Mouse (Mus musculus) activated CD4-positive, CD25-positive, alpha-beta regulatory T cell (primary cell): Measurements from ENCODE around the gene Olfr1341. TPM values are rescaled to one million over a fixed set of nuclear protein-coding genes. Genes with fewer than 3 reads are reported as not detected.

Experiments used
- polyA plus RNA-seq, 2 experiments: library from polyadenylated mRNA; unstranded; fragments of 100-300 nt; shearing (Covaris generic); gene quantifications; one replicate each; pipeline ENCODE4 v1.2.1; 2017

The Olfr1341 gene
- polyA plus RNA-seq = under 1 TPM in 1 of 2 experiments, not detected in 1; 0.71 TPM

DNA sequence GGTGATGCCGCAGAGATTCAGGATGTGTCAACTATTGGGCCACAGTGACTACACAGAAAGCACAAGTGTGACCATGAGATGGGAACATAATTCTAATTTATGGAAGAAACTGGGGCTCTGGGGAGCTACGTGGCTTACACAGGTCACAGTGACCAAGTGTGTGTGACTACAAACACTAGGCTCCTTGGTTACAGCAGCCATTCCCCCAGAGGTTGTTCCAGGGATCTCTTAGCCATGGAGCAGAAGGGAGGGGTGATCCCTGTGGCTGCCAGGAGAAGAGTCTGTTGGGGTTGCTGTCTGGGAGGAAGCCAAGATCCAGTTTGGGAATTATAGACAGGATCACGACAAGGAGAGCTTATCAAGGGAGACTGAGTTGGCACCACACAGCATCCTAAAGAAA is at the start of gene Olfr1341:
Gene Olfr1341 (plus strand): TSS at position 301 of the 400 bp plus-strand sequence.

GRCm38 (mm10) chr4:118658652-118659051 is 44.7 kb upstream of the Olfr1341 start, which contains the start of gene Olfr62:
Olfr62 (plus strand) TSS chr4:118658952.

GRCm38 (mm10) chr4:118692412-118692973 is 10.8 kb upstream of the Olfr1341 start, which contains the start of gene Olfr1342:
Olfr1342 (minus strand) TSS chr4:118692756.

DNA sequence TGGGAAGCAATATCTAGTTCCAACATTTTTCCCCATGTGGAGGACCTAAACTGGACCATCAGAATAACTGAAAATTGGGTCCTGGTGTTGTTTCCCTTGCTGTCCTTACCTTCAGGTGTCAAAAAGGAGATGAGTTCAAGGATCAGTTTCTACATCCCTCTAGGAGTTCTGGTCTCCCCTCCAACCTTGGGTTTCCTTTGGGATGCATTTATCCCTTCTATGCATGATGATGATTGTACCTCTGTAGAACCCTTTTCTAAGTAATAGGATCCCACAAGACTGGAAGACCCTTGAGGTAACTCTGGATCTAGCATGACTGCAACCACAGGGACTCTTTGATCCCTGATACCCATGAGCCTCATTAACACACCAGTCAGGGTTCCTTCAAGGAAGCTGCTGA is 16.5 kb downstream of the Olfr1341 start, which contains the start of gene Olfr1340:
Gene Olfr1340 (plus strand): TSS at position 301 of the 400 bp plus-strand sequence.

DNA sequence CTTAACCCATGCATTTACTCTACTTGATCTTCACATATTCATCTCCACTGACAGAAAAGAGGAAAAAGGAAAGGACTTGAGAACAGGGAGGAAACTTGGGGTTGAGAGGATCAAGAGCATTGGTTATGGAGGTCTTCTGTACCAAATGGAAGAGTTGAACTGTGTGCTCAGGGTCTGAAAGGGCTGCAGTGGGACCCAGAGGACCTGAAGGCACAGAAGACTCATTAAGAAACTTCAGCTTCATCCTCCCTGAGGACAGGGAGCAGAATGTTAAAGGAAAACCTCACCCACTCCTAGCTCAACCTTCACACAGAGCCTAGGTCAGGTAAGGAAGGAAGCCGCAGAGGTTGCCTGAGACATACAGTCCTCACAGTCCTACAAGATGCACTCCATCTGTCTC is 28.6 kb downstream of the Olfr1341 start, which contains the start of gene Olfr1339:
Gene Olfr1339 (plus strand): TSS at position 301 of the 400 bp plus-strand sequence.

GRCm38 (mm10) chr4:118758637-118759036 is 55.3 kb downstream of the Olfr1341 start, which contains the start of gene Olfr1338:
Olfr1338 (minus strand) TSS chr4:118758737.

Other genes starting within 250 kb of the Olfr1341 start
- gene Mpl, start 246.0 kb upstream of the Olfr1341 start, polyA plus RNA-seq = under 1 TPM; 0.11 to 0.17 TPM
- under 1 TPM in 1 of 2 experiments, not detected in 1; 0.10 TPM for gene Tie1, start 213.5 kb upstream of the Olfr1341 start, polyA plus RNA-seq
- not detected for gene 2610528J11Rik, start 176.5 kb upstream of the Olfr1341 start, polyA plus RNA-seq
- under 1 TPM in 1 of 2 experiments, not detected in 1; 0.33 TPM for gene Tmem125, start 159.5 kb upstream of the Olfr1341 start, polyA plus RNA-seq
- gene Cfap57, start 82.7 kb upstream of the Olfr1341 start, polyA plus RNA-seq = under 1 TPM in 1 of 2 experiments, not detected in 1; 0.10 TPM
- gene Ebna1bp2, start 82.7 kb upstream of the Olfr1341 start, polyA plus RNA-seq = 100 to 1,000 TPM; 131 to 185 TPM
- not detected for gene Olfr62, start 44.6 kb upstream of the Olfr1341 start, polyA plus RNA-seq
- under 1 TPM in 1 of 2 experiments, not detected in 1; 0.12 TPM for gene Olfr1342, start 10.8 kb upstream of the Olfr1341 start, polyA plus RNA-seq
- gene Olfr1340, start 16.6 kb downstream of the Olfr1341 start, polyA plus RNA-seq = under 1 TPM in 1 of 2 experiments, not detected in 1; 0.05 TPM
- under 1 TPM in 1 of 2 experiments, not detected in 1; 0.17 TPM for gene Olfr1339, start 28.7 kb downstream of the Olfr1341 start, polyA plus RNA-seq
- gene Olfr1338, start 55.2 kb downstream of the Olfr1341 start, polyA plus RNA-seq = under 1 TPM in 1 of 2 experiments, not detected in 1; 0.32 TPM
- gene Olfr1337, start 79.1 kb downstream of the Olfr1341 start, polyA plus RNA-seq = not detected
- under 1 TPM in 1 of 2 experiments, not detected in 1; 0.27 TPM for gene Olfr1335, start 106.4 kb downstream of the Olfr1341 start, polyA plus RNA-seq
- gene Olfr1333, start 132.8 kb downstream of the Olfr1341 start, polyA plus RNA-seq = not detected
- gene Olfr1331, start 161.1 kb downstream of the Olfr1341 start, polyA plus RNA-seq = under 1 TPM in 1 of 2 experiments, not detected in 1; 0.36 TPM
- gene Olfr1330, start 185.1 kb downstream of the Olfr1341 start, polyA plus RNA-seq = under 1 TPM in 1 of 2 experiments, not detected in 1; 0.82 TPM
- gene Olfr1329, start 213.9 kb downstream of the Olfr1341 start, polyA plus RNA-seq = not detected
- gene Olfr1328, start 235.1 kb downstream of the Olfr1341 start, polyA plus RNA-seq = under 1 TPM in 1 of 2 experiments, not detected in 1; 0.31 TPM